In genomic region chr2:4346953-4347352, GRCm38 (mm10) we compare ENCODE assay signal across 11 mouse cellular contexts.
"Had no signal": no experiment of that assay in that cellular context is flagged by ENCODE, and none has a peak within 500 bp of the region (broad histone marks: within the 10 kb centered on the region; RNA-seq: fewer than 3 reads in every experiment).

No protein-coding gene starts in this region.

- H3K4me2 ChIP-seq: intestine, embryonic 15.5 days; liver, embryonic 13.5 days; neural tube, embryonic 12.5 days; stomach, embryonic 15.5 days had no signal

- H3K27ac ChIP-seq: intestine, embryonic 15.5 days; liver, embryonic 13.5 days; neural tube, embryonic 12.5 days; stomach, embryonic 15.5 days had no signal

- H3K4me3 ChIP-seq: intestine, embryonic 15.5 days; liver, embryonic 13.5 days; neural tube, embryonic 12.5 days; stomach, embryonic 15.5 days had no signal

- H3K36me3 ChIP-seq: intestine, embryonic 15.5 days; liver, embryonic 13.5 days; neural tube, embryonic 12.5 days; stomach, embryonic 15.5 days had no signal

- H3K9me3 ChIP-seq: intestine, embryonic 15.5 days; liver, embryonic 13.5 days; neural tube, embryonic 12.5 days; stomach, embryonic 15.5 days had no signal

- ATAC-seq: intestine, embryonic 15.5 days had no signal

- H3K27me3 ChIP-seq: intestine, embryonic 15.5 days; neural tube, embryonic 12.5 days; stomach, embryonic 15.5 days had no signal

- DNase-seq: kidney, postnatal 25 days; liver; liver, embryonic 13.5 days; liver, postnatal 0 days; midbrain, embryonic 14.5 days; spleen, adult 18-20 months; thymus, adult 2 months; thymus, postnatal 36 days had no signal

- H3K9ac ChIP-seq: intestine, embryonic 15.5 days; liver, embryonic 13.5 days; liver, postnatal 0 days; neural tube, embryonic 12.5 days; stomach, embryonic 15.5 days had no signal
